Mouse (Mus musculus) embryonic fibroblast, embryonic 13.5 days (primary cell): Measurements from ENCODE around the gene Mob4.

Source experiments
- CTCF ChIP-seq: IDR thresholded peaks from 2 replicates; pipeline ENCODE4 v1.5.1; 2011; ENCODE audit warnings: mild to moderate bottlenecking, control low read depth, low read length, moderate library complexity, borderline replicate concordance; ENCODE audit not compliant: insufficient read depth
- POLR2A ChIP-seq: IDR thresholded peaks from 2 replicates; pipeline ENCODE4 v1.6.1; 2011; ENCODE audit warnings: low read depth, mild to moderate bottlenecking, control low read depth, low read length, moderate library complexity

DNA sequence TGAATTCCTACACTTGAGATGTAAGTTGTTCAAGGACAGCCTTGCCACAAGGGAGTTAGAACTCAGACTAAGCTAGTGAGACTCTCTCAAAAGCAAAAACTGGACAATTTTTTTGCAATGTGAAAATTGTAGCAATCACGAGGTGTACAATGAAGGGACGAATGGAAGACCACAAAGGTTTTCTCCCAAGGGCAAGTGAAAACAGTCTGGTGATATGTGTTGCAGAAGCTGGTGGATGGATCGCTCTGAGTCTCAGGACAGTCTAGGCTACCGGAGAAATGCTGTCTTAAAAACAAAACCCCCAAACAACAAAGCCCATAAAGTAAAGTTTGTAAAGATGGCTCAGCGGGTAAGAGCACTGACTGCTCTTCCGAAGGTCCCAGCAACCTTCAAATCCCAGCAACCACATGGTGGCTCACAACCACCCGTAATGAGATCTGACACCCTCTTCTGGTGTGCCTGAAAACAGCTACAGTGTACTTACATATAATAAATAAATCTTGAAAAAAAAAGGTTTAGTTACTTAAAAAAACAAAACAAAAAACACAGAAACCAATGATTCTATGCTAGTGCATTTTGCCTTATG, 45.2 kb upstream of the Mob4 start:
- TF ChIP-seq CTCF (no peak), POLR2A (no peak)
